Mouse (Mus musculus) left cerebral cortex, postnatal 4 days (tissue): ENCODE results near the gene F13a1. TPM values are rescaled to one million over a fixed set of nuclear protein-coding genes. Genes with fewer than 3 reads are reported as not detected.
A peak's percentile ranks its signal among the peaks of the same experiment; 100 is the strongest.

ENCODE experiments used
- DNase-seq: peaks from one replicate; pipeline ENCODE4 v3.0.0-alpha.2; 2022
- intact Hi-C: fragments of 180-260 bp; cut with DNase I; formaldehyde crosslinking; loops from one replicate; pipeline ENCODE4 v1.15.1; 2025
- total RNA-seq, 2 experiments: library from RNA; stranded (reverse); gene quantifications; 2 replicates each; pipeline ENCODE4 v1.2.3; 2021

Gene F13a1
- total RNA-seq, 2 experiments from 2014 or later, result 4.7 to 5.3 TPM

DNA sequence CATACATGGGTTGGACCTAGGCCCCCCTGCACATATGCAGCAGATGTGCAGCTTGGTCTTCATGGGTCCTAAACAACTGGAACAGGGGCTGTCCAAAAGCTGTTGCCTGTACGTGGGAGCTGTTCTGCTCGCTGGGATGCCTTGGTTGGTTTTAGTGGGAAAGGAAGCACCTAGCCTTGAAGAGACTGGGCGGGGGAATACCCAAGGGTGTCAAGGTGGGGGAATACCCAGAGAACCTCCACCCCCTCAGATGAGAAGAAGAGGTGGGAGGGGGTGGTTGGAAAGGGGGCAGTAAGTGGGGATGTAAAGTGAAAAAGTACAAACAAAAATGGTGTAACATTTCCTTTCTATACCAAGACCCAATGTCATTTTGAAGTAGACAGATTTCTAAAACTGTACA is 95.1 kb downstream of the F13a1 start:
- no peak for DNase-seq
- intact Hi-C loops, result no loop called here

DNA sequence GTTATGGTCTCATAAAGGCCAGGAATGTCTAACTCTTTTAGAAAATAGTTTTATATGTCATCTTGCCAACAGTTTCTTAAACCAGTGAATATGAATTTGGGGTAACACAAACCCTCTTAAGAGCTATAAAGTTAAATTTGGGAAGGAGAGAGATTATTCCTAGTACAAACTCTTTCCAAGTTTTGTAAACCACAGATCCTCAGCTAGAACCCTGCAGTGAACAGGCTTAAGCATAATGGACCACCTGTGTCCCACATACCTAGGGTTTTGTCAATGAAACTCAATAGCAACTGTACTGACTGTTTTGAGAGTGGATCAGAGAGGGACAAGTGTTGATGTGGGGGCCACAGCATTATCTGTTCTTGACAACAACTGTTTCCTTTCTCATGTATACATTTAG is 96.4 kb downstream of the F13a1 start:
- intact Hi-C loops, result no loop called here
- DNase-seq, result no peak

DNA sequence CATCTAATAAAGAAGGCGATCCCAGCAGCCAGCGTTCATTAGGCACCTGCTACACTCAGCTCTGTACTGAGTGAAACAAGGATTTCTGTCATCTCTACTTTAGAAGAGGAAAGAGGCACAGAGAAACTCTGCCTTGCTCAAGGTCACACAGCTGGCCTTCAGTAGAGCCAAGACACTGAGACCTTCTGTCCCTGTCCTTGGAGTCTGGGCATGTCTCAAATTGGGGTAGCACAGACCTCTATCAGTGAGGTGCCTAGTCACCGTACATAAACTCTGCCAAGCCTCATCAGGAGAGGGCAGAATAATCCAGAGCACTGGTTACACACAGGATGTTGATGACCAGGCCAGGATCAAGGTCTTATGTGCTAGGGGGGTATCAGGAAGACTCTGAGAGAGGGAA is 108.2 kb downstream of the F13a1 start:
- intact Hi-C loops, result no loop called here
- DNase-seq, result no peak

DNA sequence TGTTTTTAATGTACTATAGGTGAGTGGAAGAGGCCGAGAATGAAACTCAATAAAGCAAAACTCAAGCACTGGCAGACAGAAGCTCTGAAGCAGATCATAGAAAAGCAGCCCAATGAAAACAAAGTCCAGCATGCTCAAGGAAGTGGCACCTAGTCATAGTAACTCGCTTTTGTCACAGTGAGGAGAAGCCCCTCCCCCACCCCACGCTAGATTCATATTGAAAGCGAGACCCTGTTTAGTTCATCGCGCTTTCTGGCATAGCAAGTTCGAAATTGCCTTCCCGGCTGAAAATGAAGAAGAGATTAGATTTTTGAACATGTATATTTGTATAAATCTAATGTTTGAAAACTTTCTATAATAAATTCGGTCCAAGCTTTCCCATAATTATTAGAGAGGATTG is 118.0 kb downstream of the F13a1 start:
- intact Hi-C loops, result no loop called here
- no peak for DNase-seq

DNA sequence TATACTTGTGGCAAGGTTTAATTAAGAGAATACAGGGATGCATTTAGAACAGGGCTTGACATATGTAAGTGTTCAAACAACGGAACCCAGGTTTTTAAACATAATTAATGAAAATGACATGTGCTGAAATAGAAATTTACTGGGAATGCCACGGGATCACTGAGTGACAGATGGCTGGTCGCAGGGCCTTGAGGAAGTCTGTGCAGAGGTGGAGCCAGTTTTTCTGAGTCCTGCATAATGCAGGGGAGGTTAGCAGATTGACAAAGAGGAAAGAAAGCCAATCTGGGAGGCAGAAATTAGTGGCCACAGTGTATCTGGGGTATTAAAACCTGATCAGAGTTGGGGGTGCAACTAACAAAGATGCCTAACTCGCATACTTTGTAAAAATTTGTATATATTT is 130.3 kb downstream of the F13a1 start:
- intact Hi-C loops, result no loop called here
- DNase-seq, result peak; percentile 9

DNA sequence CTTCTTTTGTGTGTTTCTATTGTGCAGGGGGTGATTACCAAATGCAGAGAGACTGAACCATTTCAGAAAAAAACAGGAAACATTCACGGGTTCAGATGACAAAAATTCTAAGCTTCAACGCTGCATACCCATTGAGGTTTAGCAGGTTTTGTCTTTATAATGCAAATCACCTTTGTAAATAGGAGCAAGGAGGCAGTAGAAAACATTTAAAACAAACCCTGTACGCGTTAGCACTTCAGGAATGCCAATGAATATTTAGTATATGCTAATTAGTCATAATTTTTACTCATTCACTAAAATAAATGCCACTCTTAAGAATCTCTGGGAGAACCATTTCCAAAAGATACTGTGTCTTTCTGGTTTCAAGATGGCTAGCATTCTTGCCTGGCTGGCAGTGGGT is 146.2 kb downstream of the F13a1 start:
- intact Hi-C loops, result no loop called here
- DNase-seq, result no peak

DNA sequence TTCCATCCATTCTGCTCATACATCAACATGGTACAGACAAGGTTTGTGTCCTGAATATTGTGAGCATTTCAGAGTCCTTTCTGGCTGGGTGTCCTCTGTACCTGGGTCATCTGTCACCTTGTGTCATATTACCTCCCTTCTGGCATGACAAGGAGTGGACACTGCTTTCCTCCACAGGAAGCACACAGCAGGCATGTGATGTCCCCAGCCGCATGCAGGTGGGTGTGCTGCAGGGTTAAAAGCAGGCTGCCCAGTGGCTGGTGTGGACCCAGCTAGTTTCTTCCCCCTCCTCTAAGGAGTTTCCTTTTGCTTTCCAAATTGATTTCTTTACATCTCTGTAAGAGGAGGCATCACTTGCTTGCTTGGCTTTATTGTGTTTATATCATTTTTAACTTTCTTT is 146.6 kb downstream of the F13a1 start:
- intact Hi-C loops, result no loop called here
- no peak for DNase-seq

DNA sequence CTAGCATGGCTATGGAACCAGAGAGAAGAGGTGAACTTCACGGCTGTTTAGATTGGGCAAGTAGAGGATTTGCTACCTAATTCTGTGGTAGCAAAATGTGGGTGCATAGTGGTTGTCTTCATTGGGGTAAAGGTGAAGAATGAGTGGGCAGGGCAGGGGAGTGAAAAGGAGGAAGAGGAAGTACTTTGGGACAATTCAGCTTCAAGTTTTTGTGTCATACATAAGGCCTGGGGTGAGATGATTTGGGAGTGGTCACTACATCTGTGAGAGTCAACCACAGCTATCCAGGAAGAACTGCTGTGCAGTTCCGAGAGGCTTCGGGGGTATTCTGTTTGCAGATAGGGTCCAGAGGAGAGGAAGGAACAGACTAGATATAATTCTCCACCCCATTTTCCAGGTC is 148.4 kb downstream of the F13a1 start:
- DNase-seq, result no peak
- intact Hi-C loops, result no loop called here

DNA sequence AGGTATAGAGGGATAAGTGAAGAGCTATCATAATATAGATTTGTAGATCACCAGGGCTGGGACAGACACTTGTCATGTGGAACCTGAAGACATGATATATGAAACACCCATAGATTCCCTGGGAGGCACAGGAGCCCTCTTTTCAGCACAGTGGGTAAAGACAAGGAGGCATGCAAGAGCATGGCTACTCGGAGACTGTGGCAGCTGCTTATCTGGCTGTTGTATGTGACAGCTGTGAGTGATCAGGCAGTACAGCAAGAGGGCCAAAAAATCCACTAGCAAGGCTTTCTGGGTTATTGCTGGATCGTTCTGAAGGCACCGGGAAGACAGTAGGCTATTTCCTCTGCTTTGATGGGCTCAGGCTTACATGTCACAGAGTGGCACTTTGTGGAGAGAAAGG is 149.0 kb downstream of the F13a1 start:
- no peak for DNase-seq
- intact Hi-C loops, result no loop called here

DNA sequence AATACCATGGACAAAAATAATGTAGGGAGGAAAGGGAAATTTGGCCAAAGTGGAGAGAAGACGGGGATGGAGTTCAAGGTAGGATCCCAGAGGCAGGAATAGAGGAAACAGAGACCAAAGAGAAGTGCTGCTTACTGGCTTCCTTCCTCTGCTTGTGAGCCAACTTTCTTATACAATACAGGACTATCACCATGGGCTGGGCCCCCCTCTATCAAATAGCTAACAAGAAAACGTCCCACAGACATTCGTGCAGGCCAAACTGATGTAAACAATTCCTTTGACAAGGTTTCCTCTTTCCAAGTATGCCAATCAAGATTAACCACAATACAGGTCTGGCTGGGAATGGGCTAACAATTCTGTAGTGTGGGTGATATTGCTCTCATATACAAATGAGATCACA is 154.0 kb downstream of the F13a1 start:
- intact Hi-C loops, result no loop called here
- DNase-seq, result no peak

DNA sequence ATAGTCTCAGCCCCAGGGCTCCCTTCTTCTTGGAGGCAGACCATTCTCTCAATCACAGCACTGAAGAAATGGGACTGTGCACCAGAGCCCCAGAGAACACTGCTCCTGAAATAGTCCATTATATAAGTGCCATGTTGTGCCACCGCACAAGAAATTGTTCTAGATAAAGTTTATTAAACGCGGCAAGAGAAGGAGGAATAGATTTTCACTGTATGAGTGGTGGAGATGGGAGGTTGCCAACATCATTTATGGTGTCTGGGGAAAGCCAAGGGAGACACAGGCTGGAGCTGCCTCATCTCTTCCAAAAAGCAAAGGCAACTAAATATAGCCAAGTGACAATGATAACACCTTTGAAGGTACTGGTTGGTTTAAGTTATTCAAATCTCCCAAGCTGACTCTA is 156.3 kb downstream of the F13a1 start:
- no peak for DNase-seq
- intact Hi-C loops, result no loop called here

DNA sequence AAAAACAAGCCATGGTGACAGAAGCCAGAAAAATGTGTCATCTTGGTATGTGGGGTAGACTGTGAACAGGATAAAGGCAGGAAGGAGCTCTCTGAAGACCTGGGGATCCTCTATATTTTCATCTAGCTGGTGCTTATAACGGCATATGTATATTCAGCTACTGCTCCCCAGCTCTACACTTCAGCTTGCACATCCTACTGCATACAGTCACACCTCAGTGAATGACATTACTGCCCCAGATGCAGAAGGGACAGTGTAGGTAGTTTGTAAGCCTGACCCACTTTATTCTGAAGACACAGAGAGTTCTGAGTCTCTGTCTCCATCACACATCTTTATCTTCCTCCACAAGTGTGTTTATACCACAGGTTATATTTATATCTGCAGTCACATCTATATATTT is 157.8 kb downstream of the F13a1 start:
- DNase-seq, result no peak
- intact Hi-C loops, result loop anchor here (1.0 kb wide), 1 partner anchor 28 kb away; no protein-coding TSS in a partner anchor

DNA sequence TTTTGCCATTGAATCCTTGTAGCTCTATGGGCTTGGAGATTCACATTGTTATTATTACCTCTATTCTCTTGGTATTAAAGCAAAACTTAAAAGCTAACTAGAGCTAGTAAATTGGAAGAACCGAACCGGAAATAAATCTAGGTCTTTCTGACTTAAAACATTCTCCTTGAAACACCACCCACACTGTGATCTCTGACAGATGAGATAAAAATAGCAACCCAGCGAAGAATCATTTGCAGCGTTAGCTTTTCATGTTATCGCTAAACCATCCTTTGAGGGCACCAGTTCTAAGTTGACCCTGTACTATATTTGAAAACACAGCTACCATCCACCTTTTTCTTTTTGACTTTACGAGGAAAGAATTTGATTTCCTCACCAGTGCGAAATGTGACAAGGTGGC is 164.1 kb downstream of the F13a1 start:
- DNase-seq, result no peak
- intact Hi-C loops, result no loop called here

DNA sequence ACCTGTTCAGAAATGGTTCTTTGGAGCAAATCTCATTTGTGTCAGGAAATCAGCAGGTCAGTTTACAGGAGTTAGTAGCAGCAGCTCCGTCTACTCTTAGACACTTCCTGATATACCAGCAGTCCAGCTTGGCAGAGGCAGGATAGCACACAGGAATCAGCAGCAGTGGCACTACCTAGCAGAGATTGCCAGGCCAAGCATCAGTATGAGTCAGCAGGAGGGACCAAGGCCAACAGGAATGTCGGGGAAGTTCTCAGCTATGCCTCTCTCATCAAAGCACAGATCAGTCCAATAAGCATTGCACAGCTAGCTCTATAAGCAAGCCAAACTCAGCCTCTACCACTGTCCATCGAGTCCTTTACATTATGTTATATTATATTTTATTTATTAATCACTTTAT is 210.9 kb downstream of the F13a1 start:
- intact Hi-C loops, result no loop called here
- DNase-seq, result no peak
